Mouse (Mus musculus) cerebral cortex, adult 2 months (tissue): Measurements from ENCODE around the gene Slc39a2.

Experiments used
- WGBS: fragments of 180-500 bp; shearing (Covaris S2); methylation state at CpG from one replicate; pipeline ENCODE4 v1.1.7; 2018; 5-methylcytosine and 5-hydroxymethylcytosine counted together

The Slc39a2 gene

DNA sequence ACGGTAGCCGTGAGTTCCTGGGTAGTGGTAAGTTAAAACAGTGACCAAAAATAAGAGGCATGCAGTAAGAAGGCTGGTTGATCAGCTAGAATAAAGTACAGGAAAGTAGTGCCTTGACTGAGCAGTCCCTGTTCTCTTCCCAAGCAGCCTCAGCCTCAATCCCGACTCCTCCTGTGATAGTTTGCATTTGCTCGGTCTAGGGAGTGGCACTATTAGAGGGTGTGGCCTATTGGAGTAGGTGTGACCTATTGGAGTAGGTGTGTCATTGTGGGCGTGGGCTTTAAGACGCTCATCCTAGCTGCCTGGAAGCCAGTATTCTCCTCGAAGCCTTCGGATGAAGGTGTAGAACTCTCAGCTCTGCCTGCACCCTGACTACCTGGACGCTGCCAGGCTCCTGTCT is 46.3 kb downstream of the Slc39a2 start:
- 90% methylated on average over 9 of the region's 9 CpGs for WGBS

DNA sequence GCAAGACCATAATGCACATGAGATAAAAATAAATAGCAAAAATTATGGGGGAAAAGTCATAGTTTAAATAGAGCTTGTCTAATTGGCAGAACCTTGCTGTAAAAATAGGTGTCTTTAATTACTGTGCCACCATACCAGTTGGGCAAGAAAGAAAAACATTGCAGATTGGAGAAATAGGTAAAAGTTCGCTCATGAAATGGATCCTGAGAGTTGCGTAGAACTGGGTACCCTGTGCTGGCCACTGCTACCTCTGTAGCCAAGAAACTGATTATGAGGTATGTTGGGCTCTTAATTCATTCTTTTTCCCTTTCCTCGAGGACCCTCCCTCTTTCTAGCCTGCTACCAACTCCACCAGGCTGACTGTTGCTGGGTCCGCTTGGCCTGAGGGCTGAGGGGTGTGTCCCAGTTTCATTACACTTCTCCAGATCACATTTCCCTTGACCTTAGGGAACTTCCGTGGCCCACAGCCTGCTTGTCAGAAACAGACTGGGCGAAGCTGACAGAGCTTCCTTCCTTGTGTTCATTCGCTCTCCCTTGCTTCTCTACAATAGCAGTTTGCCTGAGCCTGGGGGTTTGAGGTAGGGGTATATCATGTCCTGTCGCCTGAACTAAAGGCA is 48.4 kb downstream of the Slc39a2 start:
- WGBS, result 52% methylated on average over 8 of the region's 8 CpGs

DNA sequence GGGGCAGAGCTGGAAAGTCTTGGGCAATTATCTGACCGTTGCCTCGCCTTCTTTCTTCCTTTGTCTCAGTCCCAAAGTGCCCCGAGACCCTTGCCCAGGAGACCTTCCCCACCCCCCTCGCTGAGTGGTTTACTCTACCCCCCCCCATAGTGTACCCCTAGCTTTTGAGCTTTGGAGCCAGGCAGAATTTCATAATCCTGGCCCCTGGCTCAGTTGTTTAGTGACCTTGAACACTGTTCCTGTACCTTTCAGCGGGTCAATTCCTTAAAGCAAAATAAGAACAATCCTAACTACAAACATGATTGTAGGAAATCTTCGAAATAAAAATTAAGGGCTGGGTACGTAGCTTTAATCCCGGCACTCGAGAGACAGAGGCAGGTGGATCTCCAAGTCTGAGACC is 48.9 kb downstream of the Slc39a2 start:
- 70% methylated on average over 9 of the region's 9 CpGs for WGBS

DNA sequence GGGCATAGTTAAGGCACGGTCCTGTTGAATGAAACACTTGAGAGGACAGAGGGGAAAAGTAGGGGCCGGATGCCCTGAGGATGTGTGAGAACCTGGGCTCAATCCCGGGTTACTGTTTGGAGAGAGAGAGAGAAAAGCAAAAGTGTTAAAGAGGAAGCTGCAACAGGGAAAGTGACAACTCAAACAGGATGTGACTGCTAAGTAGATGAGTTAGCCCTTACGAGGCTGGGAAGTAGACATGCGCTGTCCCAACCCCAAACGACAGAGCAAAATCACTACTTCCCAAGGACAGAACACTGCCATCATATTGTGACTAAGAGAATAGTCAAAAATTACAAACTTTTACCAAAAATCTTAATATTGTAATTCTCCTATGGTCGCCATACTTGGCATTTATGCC is 49.5 kb downstream of the Slc39a2 start:
- WGBS, result 80% methylated on average over 7 of the region's 7 CpGs

DNA sequence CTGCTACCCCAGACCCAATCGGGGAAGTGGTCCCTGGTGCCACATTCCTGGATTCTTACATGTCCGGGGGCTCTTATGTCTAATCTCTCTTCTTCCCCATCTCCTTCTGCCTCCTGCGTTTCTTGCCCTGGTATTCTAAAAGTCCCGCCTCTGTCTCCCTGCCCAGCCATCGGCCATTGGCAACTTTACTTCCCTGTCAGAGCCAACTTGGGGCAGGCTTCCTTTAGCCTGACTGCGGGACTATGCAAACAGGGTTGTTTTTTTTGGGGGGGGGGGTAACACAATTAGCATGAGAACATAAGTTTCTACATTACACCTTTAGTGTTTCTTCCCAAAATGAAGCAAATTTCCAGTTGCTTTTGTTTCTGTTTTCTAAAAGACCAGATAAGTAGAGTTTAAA is 50.6 kb downstream of the Slc39a2 start:
- 61% methylated on average over 6 of the region's 6 CpGs for WGBS
